Mouse (Mus musculus) cortical plate, adult 2 months (tissue): Measurements from ENCODE around the gene Prl7c1.

Experiments used
- CTCF ChIP-seq: fragments of 200-500 bp; IDR thresholded peaks from 2 replicates; pipeline ENCODE4 v1.5.1; 2011; ENCODE audit warnings: mild to moderate bottlenecking, control low read depth, low read length; ENCODE audit not compliant: insufficient read depth; ENCODE audit errors: extremely low read depth
- POLR2A ChIP-seq: fragments of 200-500 bp; IDR thresholded peaks from 2 replicates; pipeline ENCODE4 v1.6.1; 2011; ENCODE audit warnings: mild to moderate bottlenecking, low read length, control low read depth; ENCODE audit not compliant: insufficient read depth; ENCODE audit errors: extremely low read depth

DNA sequence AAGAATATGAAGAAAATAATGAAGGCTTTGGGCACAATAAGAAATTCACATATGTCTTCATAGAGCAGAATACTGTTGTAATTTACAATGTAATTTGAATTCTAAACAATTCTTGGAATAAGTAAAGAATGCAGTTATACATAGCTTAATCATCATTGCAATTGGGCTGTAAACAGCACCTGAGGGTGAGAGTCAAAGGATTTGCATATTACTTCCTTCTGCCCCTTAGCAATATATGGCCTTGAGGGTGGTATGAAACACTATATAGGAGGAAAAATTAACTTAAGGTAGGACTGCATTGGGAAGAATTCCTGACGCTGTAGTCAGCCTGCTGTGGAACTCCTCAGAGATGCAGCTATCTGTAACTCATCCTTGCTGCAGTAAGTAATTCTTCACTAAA, 20.8 kb upstream of the Prl7c1 start, which contains the start of gene Prl2a1:
- TF ChIP-seq CTCF (no peak), POLR2A (no peak)
